Mouse (Mus musculus) gonadal fat pad, adult 2 months (tissue): ENCODE measurements around the gene Zfp687. TPM values are rescaled to one million over a fixed set of nuclear protein-coding genes. Genes with fewer than 3 reads are reported as not detected.

Experiments
- DNase-seq: peaks from one replicate; pipeline ENCODE4 v3.0.0-alpha.2; 2012; ENCODE audit warnings: low read depth
- polyA plus RNA-seq: library from polyadenylated mRNA; depleted of rRNA; stranded (reverse); fragments of >200 nt; gene quantifications from 2 replicates; pipeline ENCODE4 v1.2.3, GENCODE M21; 2012

Gene Zfp687
- polyA plus RNA-seq, 1 experiment: 24.9 TPM

- no peak for DNase-seq
Observed at GRCm38 (mm10) chr3:95016532-95017056, 1.3 kb upstream of the Zfp687 start.

GRCm38 (mm10) chr3:95015891-95016531 lies 763 bp upstream of the Zfp687 start:
- peak; percentile 90 for DNase-seq

DNA sequence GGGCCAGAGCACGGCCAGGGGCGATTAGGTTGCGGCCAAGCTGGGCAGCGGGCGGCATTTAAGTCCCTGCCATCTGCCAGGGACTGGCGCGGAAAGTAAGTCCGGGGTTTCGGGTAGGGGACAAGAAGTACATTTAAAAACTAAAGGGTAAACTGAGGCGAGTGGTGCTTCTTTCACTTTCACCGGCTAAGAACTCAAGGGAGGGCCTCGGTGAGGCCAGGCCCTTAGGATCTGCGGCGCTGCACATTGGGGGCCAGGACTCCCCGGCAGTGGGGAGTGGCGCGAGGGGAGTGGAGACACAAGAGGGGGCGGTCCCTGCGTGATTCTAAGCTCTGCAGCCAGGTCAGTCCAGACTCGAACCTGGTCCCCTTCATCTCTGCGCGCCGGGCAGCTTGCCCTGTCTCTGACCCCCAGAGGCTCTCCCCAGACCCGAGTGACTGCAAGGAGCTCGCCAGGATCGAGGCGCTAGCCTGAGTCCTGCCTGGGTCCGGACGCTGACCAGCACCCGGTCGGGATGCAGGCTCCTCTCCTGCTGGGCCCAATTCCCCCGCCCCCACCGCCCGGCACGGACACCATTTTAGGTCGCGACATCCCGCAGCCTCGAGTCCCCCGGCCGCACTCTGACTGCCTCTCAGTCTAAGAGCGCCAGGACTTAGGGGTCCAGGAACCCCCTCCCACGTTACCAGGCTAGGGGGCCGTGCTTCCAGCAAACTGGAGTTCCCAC lies 658 bp downstream of the Zfp687 start:
- DNase-seq: no peak

DNA sequence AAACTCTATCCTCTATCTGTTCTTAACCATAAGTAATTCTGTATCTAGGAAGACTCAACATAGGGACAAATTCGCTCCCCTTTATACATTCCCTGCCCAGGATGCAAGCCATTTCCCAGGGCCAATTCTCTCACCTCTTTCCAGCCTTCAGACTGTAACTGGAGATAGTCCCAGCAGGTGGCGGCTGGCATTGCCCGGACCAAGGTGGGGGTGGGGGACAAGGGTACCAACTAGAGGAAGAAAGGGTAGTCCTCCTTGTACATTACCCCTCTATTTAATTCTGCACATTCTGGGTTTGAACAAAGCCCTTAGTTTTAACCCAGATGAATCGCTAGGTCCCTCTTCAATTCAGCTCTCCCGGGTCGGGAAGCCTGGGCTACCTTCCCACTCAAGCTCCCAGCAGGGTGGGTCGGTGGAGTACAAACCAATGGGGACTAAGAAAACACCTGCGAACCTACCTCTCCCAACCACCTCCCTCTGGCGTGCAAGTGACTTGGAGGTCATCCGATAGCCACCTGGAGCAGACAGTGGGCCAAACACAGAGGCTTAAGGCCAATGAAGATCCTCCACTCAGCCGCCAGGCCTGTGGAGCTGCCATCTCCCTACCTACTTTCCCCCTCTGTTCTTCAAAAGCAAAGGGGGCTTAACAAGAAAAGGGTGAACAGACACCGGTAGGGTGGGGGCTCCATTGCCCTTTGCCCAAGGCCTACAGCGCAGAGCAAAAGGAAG lies 1.4 kb downstream of the Zfp687 start:
- no peak for DNase-seq

- no peak for DNase-seq
Observed at GRCm38 (mm10) chr3:95012982-95013381, 2.3 kb downstream of the Zfp687 start.

DNA sequence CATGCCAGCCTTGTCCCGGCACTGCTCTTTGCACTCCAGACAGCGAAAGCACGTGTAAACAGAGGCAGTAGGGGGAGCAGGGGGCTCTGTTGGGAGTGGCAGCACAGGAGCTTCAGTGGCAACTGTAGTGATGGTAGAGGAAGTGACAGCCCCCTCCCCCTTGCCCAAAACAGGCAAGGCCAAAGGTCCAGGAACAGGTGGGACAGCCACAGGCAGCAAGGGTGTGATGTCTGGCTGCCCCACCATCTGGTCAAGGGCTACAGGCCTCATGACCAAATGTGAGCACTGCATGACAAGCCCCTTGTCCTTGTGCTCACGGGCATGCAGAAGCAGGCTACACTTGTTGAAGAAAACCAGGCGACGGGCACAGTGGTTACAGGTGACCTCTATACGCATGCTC lies 4.9 kb downstream of the Zfp687 start:
- DNase-seq: no peak

GRCm38 (mm10) chr3:95007706-95008105 lies 7.5 kb downstream of the Zfp687 start:
- no peak for DNase-seq

- DNase-seq: no peak
Observed at GRCm38 (mm10) chr3:95005651-95006050, 9.6 kb downstream of the Zfp687 start.

DNA sequence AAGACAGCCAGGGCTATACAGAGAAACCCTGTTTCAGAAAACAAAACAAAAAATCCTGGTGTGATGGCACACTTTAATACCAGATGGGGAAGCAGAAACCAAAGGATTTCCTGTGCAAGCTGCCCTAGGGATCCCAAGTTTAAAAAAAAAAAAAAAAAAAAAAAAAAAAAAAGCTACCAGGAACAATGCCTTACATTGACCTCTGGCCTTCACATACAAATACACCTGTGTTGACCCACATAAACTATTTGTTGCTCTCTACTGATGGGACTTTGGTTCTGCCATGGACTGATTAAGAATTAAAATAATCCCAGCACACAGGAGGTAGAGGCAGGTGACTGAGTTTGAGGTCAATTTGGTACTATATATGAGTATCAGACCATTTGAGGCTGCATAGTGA lies 12.0 kb downstream of the Zfp687 start:
- DNase-seq: no peak

DNA sequence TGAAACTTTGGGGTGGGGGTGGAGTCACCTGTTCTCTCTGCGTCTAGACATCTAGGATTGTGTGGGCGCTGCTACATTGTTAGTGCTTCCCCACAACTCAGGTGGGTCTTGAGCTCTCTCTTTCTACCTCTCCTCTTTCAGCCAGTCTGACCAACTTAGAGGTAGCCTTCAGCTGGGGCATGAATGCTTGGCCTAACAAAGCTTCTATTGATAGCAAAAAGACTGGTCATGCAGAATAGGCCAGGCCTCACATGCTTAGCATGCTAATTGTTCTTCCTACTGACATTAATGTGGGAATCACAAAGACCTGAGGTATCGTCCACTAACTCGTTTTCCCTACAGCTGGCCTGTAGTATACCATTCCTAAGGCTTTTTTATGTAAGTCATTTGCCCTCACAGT lies 12.7 kb downstream of the Zfp687 start:
- DNase-seq: no peak

GRCm38 (mm10) chr3:94996946-94997345 lies 18.3 kb downstream of the Zfp687 start:
- DNase-seq: no peak

- DNase-seq: no peak
Observed at GRCm38 (mm10) chr3:94989159-94989761, 26.0 kb downstream of the Zfp687 start.

DNA sequence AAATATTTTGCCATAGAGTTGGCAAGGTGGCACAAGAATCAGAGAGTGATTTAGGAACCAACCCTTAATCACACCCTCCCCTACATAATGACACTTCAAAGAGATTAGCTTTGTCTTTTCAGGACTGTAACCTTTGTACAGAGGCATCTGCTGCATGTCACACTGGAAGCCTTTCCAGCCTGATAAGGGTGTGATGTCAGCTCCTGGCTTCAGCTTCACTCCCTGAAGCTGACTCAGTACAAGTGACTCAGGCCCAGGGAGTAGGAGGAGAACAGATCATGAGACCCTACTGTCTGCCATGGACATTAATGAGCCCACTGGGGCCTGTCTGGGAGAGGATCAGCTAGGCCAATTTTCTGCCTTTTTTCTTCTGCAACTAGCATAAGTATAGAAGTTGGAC lies 27.7 kb downstream of the Zfp687 start:
- DNase-seq: no peak

- no peak for DNase-seq
Observed at GRCm38 (mm10) chr3:94985513-94985912, 29.7 kb downstream of the Zfp687 start.

DNA sequence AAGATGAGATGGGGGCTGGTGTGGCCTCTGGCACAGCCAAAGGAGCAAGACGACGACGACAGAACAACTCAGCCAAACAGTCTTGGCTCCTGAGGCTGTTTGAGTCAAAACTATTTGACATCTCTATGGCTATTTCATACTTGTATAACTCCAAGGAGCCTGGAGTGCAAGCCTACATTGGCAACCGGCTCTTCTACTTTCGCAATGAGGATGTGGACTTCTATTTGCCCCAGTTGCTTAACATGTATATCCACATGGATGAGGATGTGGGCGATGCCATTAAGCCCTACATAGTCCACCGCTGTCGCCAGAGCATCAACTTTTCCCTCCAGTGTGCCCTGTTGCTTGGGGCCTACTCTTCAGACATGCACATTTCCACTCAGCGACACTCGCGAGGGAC lies 30.9 kb downstream of the Zfp687 start:
- DNase-seq: peak; percentile 79

DNA sequence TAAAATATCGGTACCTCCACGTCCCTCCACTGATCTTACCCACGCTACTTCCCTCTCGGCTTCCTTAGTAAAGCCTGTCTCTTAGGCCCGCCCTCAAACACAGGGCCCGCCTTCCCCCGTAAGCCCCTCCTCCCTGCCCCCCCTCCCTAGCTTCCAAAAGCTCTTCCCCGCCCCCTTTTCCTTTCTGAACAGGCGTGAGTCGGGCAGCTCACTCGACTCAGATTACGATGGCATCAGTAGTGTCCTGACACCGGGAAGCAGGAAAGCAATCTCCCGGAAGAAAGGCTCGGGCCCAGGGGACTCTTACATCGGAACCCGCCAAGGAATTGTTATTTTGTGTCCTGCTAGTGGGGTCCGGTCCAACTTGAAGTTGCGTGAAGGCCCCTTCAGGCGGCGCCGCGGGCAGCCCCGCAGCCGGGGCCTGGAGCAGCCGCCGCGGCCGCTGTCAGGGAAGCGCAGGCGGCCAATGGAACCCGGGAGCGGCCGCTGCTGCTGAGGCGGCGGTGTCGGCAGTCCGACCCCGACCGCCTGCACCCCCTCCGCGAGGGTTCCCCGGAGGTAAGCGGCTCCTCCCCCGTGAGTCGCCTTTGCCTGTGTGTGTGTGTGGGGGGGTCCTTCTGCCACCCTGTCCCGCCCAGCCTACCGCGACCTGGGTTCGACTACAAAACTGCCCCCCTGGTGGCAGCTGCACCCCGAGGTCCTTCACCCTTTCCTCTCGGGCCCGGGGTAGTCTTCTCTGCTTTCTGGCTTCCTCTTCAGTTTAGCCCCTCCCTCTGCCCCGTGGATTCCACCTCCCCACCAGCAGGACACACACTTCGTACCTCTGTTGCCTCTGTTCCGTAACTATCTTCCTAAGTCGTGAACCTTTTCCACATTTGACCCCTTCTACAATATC lies 40.5 kb downstream of the Zfp687 start, which contains the start of gene Pi4kb:
Pi4kb (plus strand) TSS at position 204 of the 895 bp plus-strand sequence.
- no peak for DNase-seq

GRCm38 (mm10) chr3:94974026-94974527 lies 41.2 kb downstream of the Zfp687 start:
- DNase-seq: no peak

- no peak for DNase-seq
Observed at GRCm38 (mm10) chr3:94973620-94974019, 41.6 kb downstream of the Zfp687 start.

GRCm38 (mm10) chr3:94972552-94972951 lies 42.7 kb downstream of the Zfp687 start:
- no peak for DNase-seq

DNA sequence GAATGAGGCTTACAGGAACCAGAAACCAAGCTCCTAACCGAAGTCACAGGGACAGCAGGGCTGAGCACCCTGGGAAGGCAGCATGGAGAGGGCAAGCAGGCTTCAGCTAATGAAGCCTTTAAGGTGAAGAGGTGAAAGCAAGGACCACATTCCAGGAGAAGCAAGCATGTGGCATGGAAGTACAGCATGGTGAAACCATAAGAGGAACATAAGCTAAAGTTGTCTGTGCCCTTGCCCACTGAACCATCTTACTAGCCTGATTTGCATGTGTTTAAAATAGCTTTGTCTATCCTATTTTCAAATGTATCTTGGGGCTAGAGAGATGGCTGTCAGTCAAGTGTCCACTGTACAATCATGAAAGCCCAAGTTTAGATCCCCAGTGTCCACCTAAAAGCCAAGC lies 49.4 kb downstream of the Zfp687 start:
- no peak for DNase-seq

DNA sequence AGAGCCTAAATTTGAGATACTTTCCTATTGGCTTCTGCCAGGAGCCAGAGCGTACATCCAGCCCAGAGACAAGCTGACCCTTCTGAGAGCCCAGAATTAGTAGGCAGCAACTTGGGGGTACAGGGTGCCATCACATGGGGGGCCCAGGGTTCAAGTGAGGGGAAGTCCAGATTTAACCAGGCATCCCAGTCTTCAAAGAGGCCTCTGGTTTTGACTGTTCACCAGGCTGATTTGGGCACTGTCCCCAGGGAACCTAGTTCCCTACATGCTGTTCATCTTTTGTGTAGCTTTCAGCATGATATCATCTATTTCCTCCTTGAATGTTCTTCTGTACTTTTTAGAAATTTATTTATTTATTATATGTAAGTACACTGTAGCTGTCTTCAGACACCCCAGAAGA lies 50.3 kb downstream of the Zfp687 start:
- no peak for DNase-seq
